Mouse (Mus musculus) CD4-positive helper T cell, adult 2 months (primary cell): ENCODE data around the gene H2al1e.
"Not testable (repeated sequence)": the region's sequence is repeated elsewhere in the genome, so short reads cannot be mapped to it uniquely, and the experiment has no call there.

Source experiments
- DNase-seq: peaks from one replicate; pipeline ENCODE4 v3.0.0-alpha.2; 2012; ENCODE audit warnings: low read depth, missing footprints, low spot score

Gene H2al1e

DNA sequence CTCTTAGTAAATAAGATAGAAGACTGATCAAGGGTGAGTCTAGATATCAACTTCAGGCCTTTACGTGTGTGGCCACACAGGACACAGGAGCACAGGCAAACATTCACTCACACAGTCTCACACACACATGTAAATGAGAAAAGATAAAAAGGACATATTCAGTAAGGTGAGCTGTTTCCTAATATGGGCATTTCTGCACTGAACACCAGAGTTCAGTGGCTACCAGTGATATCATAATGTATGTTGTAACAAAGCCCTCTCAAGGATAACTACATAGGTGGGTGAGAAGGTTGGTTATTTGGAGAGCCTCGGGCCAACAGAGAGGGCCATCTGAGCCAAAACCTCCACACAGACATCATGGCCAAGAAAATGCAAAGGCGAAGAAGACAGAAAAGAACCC, at the start of gene H2al1e:
Gene H2al1e (plus strand): TSS at position 301 of the 400 bp plus-strand sequence.
- not testable (repeated sequence) for DNase-seq

DNA sequence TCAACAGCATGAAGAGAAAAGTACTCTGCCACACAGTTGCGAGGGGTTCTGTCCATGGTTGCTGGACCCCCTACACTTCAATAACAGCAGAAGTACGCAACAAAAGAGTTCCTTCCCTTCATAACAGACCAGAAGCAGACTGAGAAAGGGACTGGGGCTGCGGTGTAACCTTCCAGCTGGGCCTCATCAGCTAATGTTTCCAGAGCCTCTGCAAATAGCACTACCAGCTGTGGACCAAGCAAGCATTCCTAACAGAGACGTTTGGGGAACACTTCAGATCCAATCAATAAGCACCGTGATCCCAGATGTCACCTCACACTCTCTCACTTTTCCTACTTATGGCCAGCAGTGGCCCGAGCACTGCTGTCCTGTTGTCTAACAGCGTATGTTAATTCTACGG, 46.8 kb upstream of the H2al1e start:
- no peak for DNase-seq

DNA sequence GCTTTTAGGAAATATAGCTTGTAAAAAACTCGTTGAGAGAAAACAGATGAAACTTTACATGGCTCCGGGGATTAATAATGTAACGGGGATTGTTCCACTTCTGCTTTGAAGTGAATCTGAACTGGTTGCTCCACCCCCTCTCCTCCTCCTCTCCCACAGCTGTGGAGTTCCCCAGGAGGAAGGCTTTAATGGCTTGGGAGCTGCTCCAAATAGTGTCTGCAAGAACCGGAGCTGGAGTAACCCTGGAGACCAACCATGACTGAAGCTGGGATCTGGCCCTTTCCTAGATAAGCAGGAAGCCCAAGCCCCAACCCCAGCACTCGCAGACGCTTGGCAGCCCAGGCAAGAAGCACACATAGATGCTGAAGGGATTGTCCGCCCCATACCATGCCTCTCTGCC, 43.9 kb upstream of the H2al1e start:
- no peak for DNase-seq

DNA sequence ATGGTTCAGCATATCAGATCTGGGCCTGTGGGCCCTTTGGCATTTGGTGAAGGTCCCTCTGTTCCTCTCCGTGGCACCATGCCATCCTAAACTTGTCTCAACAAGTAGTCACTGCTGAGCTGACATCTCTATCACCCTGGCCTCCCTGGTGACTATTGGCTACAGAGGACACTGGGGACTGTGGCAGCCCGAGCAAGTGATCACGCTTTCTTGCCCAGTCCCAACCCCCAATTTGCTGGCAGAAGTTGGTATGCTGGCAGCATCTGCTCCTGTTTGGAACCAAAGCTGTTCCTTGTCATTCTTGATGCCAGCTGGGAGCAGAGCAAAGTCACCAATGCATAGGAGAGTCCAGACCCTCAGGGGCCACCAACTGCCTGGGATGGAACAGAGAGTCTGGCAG, 42.7 kb upstream of the H2al1e start:
- DNase-seq, result no peak

DNA sequence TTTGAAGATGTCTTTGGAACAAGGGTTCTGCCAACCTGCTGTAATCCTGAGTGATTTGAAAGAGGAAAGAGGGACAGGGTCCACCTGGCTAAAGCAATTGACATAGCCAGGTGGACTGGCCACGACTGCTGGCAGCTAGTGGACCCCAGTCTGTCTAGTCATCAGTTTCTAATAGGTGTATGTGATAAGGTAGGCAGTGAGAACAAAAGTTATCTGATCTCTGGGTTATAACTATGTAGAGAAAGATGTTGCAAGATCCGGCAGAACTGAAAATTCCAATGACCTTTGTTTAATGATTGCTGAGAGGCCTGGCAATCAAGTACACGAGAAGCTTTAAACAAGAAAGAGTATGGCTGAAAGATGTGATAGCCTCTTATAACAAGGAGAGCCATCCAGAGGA, 38.5 kb upstream of the H2al1e start:
- no peak for DNase-seq

DNA sequence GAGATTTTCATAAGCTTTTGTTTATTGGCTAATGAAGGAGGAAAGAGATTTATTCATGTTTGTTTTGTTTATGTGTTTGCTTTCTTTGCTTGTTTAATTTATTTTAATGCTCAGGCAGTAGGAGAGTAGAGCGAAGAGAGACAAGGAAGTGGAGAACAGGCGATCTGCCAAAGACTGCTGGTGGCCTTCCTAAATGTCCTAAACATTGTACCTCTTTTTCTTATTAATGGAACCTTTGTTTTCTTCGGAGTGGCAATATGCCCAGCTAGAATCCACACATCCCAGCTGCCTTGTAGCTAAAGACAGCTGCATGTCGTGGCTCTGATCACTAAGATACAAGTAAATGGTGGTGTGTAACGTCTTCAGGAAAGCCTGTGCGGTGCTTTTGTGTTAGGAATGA, 34.7 kb upstream of the H2al1e start:
- no peak for DNase-seq

DNA sequence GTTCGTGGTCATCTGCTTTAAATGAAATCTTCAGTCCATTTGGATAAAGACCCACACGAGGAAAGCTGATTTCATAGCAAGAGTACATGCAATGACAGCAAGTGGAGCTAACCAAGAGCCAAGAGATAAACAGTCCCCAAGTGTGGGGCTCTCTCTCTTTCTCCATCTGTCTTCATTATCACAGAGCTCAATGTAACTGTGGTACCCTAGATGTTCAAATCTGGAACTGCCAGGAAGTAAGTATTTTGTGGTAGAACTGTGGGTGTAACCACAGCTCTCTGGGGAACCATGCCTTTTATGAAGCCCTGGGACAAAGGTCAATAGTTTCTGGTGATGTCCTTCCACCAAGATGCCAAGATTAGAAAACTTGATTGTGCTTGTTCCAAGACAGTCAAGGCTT, 31.0 kb upstream of the H2al1e start:
- DNase-seq, result no peak

DNA sequence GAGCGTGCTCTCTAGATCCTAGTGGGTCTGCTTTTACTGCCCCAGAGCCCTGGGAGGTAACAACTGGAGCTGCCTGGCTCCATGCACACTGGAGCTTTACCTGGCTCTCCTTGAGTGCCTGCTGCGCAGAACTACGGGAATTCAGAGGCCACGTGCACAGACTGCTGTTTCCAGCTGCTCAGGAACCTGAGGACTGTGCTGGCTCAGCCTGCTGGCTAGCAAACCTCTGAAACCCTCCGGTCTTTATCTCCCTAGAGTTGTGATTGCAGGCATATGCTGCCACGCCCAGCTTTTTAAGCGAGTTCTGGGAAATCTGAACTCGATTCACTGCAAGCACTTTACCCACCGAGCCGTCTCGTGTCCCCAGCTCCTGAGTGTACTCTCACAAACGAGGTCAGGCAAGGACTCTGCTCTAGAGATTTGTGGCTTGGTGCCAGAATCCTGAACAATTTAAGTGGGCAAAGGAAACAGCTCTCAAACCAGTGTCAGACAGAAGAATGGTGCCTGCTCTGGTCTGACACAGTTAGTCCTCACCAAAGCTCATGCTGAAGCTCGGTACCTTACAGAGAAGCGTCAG, 23.3 kb upstream of the H2al1e start:
- DNase-seq, result no peak

DNA sequence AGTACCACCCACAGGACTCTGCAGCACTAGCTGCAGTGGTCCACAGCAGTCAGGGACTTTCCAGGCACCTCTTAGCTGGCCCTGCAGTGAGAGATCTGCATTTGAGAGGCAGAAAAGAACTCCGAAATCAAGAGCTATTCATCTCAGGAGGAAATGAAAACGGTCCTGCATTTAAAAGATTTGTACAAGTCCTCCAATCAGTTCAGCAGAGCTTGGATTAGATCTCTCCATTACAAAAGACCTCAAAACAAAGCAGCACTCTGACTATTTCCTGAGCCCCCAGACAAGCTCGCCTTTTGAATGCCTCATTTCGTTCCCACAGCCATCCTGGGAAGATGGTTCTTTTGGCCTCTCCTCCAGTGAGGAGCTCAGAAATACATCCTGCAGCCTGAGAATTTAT, 22.5 kb upstream of the H2al1e start:
- peak; percentile 8 for DNase-seq

DNA sequence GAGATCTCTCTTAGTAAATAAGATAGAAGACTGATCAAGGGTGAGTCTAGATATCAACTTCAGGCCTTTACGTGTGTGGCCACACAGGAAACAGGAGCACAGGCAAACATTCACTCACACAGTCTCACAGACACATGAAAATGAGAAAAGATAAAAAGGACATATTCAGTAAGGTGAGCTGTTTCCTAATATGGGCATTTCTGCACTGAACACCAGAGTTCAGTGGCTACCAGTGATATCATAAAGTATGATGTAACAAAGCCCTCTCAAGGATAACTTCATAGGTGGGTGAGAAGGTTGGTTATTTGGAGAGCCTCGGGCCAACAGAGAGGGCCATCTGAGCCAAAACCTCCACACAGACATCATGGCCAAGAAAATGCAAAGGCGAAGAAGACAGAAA, 12.8 kb upstream of the H2al1e start, which contains the start of gene H2al1a:
Gene H2al1a (plus strand): TSS at position 301 of the 400 bp plus-strand sequence.
- not testable (repeated sequence) for DNase-seq

DNA sequence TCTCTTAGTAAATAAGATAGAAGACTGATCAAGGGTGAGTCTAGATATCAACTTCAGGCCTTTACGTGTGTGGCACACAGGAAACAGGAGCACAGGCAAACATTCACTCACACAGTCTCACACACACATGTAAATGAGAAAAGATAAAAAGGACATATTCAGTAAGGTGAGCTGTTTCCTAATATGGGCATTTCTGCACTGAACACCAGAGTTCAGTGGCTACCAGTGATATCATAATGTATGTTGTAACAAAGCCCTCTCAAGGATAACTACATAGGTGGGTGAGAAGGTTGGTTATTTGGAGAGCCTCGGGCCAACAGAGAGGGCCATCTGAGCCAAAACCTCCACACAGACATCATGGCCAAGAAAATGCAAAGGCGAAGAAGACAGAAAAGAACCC, 9.6 kb upstream of the H2al1e start, which contains the start of gene H2al1b:
Gene H2al1b (plus strand): TSS at position 301 of the 400 bp plus-strand sequence.
- DNase-seq, result not testable (repeated sequence)

DNA sequence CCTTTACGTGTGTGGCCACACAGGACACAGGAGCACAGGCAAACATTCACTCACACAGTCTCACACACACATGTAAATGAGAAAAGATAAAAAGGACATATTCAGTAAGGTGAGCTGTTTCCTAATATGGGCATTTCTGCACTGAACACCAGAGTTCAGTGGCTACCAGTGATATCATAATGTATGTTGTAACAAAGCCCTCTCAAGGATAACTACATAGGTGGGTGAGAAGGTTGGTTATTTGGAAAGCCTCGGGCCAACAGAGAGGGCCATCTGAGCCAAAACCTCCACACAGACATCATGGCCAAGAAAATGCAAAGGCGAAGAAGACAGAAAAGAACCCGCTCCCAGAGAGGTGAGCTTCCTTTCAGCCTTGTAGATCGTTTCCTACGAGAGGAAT, 6.4 kb upstream of the H2al1e start, which contains the start of gene H2al1c:
Gene H2al1c (plus strand): TSS at position 301 of the 400 bp plus-strand sequence.
- DNase-seq, result not testable (repeated sequence)

DNA sequence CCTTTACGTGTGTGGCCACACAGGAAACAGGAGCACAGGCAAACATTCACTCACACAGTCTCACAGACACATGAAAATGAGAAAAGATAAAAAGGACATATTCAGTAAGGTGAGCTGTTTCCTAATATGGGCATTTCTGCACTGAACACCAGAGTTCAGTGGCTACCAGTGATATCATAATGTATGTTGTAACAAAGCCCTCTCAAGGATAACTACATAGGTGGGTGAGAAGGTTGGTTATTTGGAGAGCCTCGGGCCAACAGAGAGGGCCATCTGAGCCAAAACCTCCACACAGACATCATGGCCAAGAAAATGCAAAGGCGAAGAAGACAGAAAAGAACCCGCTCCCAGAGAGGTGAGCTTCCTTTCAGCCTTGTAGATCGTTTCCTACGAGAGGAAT, 3.2 kb upstream of the H2al1e start, which contains the start of gene H2al1d:
Gene H2al1d (plus strand): TSS at position 301 of the 400 bp plus-strand sequence.
- not testable (repeated sequence) for DNase-seq

DNA sequence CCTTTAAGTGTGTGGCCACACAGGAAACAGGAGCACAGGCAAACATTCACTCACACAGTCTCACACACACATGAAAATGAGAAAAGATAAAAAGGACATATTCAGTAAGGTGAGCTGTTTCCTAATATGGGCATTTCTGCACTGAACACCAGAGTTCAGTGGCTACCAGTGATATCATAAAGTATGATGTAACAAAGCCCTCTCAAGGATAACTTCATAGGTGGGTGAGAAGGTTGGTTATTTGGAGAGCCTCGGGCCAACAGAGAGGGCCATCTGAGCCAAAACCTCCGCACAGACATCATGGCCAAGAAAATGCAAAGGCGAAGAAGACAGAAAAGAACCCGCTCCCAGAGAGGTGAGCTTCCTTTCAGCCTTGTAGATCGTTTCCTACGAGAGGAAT, 3.1 kb downstream of the H2al1e start, which contains the start of gene H2al1f:
Gene H2al1f (plus strand): TSS at position 301 of the 400 bp plus-strand sequence.
- not testable (repeated sequence) for DNase-seq

DNA sequence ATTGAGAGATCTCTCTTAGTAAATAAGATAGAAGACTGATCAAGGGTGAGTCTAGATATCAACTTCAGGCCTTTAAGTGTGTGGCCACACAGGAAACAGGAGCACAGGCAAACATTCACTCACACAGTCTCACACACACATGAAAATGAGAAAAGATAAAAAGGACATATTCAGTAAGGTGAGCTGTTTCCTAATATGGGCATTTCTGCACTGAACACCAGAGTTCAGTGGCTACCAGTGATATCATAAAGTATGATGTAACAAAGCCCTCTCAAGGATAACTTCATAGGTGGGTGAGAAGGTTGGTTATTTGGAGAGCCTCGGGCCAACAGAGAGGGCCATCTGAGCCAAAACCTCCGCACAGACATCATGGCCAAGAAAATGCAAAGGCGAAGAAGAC, 6.2 kb downstream of the H2al1e start, which contains the start of gene H2al1g:
Gene H2al1g (plus strand): TSS at position 301 of the 400 bp plus-strand sequence.
- DNase-seq, result not testable (repeated sequence)

DNA sequence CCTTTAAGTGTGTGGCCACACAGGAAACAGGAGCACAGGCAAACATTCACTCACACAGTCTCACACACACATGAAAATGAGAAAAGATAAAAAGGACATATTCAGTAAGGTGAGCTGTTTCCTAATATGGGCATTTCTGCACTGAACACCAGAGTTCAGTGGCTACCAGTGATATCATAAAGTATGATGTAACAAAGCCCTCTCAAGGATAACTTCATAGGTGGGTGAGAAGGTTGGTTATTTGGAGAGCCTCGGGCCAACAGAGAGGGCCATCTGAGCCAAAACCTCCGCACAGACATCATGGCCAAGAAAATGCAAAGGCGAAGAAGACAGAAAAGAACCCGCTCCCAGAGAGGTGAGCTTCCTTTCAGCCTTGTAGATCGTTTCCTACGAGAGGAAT, 9.5 kb downstream of the H2al1e start, which contains the start of gene H2al1h:
Gene H2al1h (plus strand): TSS at position 301 of the 400 bp plus-strand sequence.
- not testable (repeated sequence) for DNase-seq

DNA sequence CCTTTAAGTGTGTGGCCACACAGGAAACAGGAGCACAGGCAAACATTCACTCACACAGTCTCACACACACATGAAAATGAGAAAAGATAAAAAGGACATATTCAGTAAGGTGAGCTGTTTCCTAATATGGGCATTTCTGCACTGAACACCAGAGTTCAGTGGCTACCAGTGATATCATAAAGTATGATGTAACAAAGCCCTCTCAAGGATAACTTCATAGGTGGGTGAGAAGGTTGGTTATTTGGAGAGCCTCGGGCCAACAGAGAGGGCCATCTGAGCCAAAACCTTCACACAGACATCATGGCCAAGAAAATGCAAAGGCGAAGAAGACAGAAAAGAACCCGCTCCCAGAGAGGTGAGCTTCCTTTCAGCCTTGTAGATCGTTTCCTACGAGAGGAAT, 12.6 kb downstream of the H2al1e start, which contains the start of gene H2al1i:
Gene H2al1i (plus strand): TSS at position 301 of the 400 bp plus-strand sequence.
- DNase-seq, result not testable (repeated sequence)

DNA sequence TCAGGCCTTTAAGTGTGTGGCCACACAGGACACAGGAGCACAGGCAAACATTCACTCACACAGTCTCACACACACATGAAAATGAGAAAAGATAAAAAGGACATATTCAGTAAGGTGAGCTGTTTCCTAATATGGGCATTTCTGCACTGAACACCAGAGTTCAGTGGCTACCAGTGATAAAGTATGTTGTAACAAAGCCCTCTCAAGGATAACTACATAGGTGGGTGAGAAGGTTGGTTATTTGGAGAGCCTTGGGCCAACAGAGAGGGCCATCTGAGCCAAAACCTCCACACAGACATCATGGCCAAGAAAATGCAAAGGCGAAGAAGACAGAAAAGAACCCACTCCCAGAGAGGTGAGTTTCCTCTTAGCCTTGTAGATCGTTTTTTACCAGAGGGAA, 15.8 kb downstream of the H2al1e start, which contains the start of gene H2al1j:
Gene H2al1j (plus strand): TSS at position 301 of the 400 bp plus-strand sequence.
- DNase-seq, result not testable (repeated sequence)

DNA sequence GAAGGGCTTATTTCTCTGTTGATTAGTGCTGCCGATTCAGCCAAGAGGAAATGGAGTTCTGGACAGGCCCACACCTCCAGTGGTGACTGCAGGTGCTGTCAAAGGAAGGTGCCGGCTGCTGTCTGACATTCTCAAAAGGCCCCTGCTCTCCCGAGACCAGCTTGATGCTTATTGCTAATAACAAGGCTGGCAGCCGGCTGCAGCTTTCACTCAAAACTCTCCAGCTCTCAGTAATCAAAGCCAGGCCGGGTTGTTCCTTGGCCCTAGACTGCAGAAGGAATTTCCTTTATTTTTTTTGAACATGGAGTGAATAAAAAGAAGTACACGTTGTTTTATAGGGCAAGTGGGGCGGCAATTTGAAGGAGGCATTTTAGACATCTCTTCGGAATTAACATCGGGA, 34.0 kb downstream of the H2al1e start:
- DNase-seq, result no peak

DNA sequence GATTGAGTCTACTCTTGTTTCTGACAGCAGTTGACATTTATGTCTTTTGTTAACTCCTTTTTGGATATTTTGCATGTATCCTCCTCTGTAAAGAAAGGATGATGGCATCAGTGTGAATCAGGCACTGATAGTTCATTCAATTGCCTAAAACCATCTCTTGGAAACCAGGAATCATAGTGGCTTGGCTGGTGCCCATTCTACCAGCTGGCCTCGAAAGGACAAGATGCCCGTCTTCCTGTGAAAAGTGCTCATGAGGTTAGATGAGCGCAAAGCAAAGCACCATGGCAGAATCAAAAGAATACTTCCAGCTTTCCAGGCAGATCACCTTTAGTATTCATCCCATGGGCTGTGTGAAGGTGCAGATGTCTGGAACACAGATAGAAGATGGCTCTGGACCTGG, 35.0 kb downstream of the H2al1e start:
- no peak for DNase-seq

DNA sequence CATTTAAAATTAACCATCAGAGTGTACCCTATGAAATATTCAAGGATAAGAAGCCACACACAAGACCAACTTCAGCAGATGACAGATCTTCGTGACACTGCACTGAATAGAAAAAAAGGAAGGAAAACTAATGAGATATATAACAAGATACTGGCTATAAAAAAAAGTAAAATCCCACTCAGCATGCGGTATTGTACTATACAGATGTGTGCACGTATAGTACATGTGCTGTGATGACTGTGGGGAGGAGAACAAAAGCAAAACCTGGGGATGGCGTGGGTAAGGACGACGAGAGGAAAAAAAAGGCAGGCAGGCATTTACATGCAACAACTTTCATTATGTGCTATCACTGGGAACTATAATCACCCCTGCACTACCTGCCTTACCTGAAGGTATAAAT, 49.1 kb downstream of the H2al1e start:
- DNase-seq, result no peak

DNA sequence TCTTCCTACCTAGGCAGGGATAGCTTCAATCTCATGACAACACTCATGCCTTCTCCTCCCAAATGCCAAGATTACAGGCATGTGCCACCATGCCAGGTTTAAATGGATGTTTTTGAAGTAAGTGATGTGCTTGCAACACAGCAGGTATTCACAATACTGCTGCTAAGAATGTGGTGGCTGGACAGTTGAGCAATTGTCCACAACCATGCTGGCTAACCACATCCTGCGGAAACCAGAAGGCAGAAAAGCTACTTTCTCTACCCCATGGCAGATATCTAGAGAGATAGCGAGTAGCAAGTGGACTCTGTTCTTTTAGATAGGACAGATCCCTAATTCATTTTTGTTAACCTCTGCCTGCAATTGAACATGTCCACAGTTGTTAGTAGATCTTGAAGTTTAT, 49.5 kb downstream of the H2al1e start:
- DNase-seq, result no peak
